Mouse (Mus musculus): ENCODE measurements around the gene Tex52. TPM values are rescaled to one million over a fixed set of nuclear protein-coding genes. Genes with fewer than 3 reads are reported as not detected.

Gene Tex52
- polyA plus RNA-seq (2015; fragmentation: Illumina TruSeq; extraction: RNeasy Lipid Tissue Mini Kit (QIAGEN cat#74804); ENCODE audit: insufficient read depth, low read depth, low replicate concordance), result not detected

DNA sequence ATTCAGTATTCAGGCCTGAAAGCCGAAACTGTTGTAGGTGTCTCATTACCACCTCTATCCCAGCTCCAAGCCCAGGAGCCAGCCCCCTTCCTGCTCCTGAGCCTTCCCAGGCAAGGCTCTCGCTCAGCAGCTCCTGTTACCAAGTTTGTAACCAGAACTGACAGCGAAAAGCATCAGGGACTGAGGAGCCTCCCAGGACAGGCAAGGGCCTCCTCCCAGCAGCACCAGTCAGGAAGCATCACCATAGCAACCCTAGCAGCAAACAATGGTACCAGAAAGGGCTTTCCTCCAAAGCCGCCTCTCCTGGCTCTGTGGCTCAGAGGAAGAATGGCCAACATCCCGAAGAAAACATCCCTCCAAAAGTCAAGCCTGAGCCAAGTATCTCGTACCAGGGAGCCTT is at the start of gene Tex52, which contains the start of gene Gm44596:
TSS of gene Tex52 (plus strand) at position 265 of the 400 bp plus-strand sequence.
TSS of gene Gm44596 (plus strand) at position 312 of the 400 bp plus-strand sequence.

DNA sequence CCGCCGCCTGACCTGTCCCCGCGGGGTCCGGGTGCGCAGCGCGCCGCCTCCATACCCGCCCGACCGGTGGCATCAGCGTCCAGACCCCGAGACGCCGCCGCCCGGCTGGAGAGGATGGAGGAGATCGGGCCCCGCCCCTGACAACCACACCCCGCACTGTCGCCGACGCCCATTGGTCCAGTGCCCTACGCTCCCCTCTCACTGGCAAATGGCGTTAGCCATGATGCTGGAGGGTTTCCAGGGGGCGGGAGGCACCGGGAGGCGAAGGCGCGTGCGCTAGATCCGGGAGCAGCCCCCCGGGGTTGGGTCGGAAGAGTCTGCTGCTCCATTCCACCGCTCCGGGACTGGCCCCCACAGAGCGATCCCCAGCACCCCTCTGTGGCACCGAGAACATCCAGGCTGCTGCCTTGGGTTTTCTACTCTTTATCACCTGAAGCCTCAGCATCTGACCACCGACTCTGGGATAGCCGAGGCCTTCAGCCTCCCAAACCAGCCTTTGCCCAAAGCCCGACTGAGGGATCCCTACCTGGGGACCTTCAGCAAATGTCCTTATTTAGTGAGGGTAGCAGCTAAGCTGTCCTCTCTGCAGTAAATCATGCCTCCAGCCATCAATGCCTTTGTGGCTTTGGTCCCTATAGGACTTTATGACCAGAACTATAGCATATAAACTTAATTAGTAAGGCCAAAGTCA is 19.4 kb upstream of the Tex52 start, which contains the start of gene Tulp3:
TSS of gene Tulp3 (minus strand) at position 126 of the 691 bp plus-strand sequence.

DNA sequence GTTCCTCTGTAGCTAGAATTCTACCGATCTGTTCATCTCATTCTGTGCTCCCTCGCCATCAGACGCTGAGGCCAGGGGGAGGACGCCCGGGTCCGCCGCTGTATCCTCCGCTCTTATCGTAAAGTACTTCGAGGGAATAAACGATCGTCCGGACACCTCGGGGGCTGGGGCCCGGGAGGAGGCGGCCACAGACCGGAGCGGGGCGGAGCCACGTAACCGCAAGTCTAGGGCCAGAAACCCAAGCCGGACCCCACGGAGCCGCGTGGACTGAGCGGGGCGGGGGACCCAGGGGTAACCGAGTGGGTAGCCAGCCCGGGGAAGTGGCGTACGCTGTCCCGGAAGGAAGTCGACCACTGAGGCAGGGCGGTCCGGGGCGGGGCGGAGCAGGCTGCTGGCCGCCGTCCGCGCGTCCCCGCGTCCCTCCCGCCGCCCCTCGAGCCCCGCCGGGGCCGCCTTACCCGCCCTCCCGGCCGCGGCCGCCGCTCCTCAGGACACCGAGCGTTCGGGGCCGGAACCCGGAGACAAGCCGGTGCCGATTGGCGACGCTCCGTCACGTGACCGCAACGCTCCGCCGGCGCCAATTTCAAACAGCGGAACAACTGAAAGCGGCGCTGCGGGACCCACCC is 12.8 kb upstream of the Tex52 start, which contains the start of the genes Rhno1 and Foxm1:
TSS of gene Rhno1 (minus strand) at position 531 of the 626 bp plus-strand sequence.
TSS of gene Foxm1 (plus strand) at position 587 of the 626 bp plus-strand sequence.

DNA sequence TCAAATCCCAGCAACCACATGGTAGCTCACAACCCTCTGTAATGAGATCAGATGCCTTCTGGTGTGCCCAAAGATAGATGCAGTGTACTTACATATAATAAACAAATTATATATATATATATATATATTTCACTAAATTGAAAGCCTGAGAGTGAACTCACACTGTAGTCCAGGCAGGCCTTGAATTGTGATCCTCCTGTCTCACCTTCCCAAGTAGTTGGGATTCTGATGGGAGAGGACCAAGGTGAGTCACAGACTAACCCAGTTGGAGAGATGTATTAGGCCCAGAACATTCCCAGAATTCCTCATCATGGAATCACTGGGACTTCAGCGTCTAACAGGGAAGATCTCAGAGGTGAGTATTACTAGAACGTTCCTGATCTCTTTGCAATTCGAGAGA is 23.7 kb downstream of the Tex52 start, which contains the start of gene Nrip2:
TSS of gene Nrip2 (plus strand) at position 301 of the 400 bp plus-strand sequence.

DNA sequence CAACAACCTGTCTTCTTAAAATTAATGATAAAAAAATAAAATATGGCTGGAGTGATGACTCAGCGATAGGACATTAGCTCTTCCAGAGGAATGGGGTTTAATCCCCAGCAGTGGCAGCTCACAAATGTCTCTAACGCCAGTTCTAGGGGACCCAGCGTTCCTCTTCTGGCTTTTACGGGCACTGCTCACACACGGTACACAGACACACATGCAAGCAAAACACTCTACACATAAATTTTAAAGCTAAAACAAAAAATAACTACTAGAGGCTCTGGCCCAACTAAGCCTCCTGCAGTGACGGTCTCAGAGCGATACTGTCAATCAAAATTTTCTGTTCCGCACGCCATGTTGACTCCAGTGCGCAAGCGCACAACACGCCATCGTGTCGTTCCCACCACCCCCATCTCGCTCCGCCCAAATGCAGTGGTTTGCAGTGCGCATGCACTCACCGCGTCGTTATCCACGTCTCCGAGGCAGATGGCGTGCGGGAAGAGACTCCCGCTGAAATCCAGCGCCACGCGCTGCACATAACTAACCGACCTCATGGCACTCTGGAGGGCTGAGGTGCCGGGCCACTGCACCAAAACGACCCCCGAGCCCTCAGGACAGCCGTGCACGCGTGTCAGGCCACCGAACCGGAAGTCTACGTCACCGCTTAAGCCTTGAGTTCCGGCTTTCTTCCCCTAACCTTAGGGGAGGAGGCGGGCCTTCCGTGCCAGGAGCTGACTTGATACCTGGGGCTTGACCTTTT is 49.2 kb downstream of the Tex52 start, which contains the start of gene Itfg2:
TSS of gene Itfg2 (minus strand) at position 663 of the 751 bp plus-strand sequence.

Other genes with a start within 250 kb of the Tex52 start
- gene Tspan9, start 231.9 kb upstream of the Tex52 start, polyA plus RNA-seq (2015; fragmentation: Illumina TruSeq; extraction: RNeasy Lipid Tissue Mini Kit (QIAGEN cat#74804); ENCODE audit: insufficient read depth, low read depth, low replicate concordance), result 14.3 TPM
- gene Tead4, start 74.6 kb upstream of the Tex52 start, polyA plus RNA-seq (2015; fragmentation: Illumina TruSeq; extraction: RNeasy Lipid Tissue Mini Kit (QIAGEN cat#74804); ENCODE audit: insufficient read depth, low read depth, low replicate concordance), result 2.6 TPM
- gene Tulp3, start 19.6 kb upstream of the Tex52 start, polyA plus RNA-seq (2015; fragmentation: Illumina TruSeq; extraction: RNeasy Lipid Tissue Mini Kit (QIAGEN cat#74804); ENCODE audit: insufficient read depth, low read depth, low replicate concordance), result 3.4 TPM
- gene Rhno1, start 12.5 kb upstream of the Tex52 start, polyA plus RNA-seq (2015; fragmentation: Illumina TruSeq; extraction: RNeasy Lipid Tissue Mini Kit (QIAGEN cat#74804); ENCODE audit: insufficient read depth, low read depth, low replicate concordance), result 9.0 TPM
- gene Foxm1, start 12.5 kb upstream of the Tex52 start, polyA plus RNA-seq (2015; fragmentation: Illumina TruSeq; extraction: RNeasy Lipid Tissue Mini Kit (QIAGEN cat#74804); ENCODE audit: insufficient read depth, low read depth, low replicate concordance), result 0.33 TPM
- gene Gm44596, start within 50 bp of the Tex52 start, polyA plus RNA-seq (2015; fragmentation: Illumina TruSeq; extraction: RNeasy Lipid Tissue Mini Kit (QIAGEN cat#74804); ENCODE audit: insufficient read depth, low read depth, low replicate concordance), result not detected
- gene Nrip2, start 23.8 kb downstream of the Tex52 start, polyA plus RNA-seq (2015; fragmentation: Illumina TruSeq; extraction: RNeasy Lipid Tissue Mini Kit (QIAGEN cat#74804); ENCODE audit: insufficient read depth, low read depth, low replicate concordance), result 2.7 TPM
- gene Itfg2, start 49.5 kb downstream of the Tex52 start, polyA plus RNA-seq (2015; fragmentation: Illumina TruSeq; extraction: RNeasy Lipid Tissue Mini Kit (QIAGEN cat#74804); ENCODE audit: insufficient read depth, low read depth, low replicate concordance), result 9.5 TPM
- 35.0 TPM for gene Fkbp4, start 63.2 kb downstream of the Tex52 start, polyA plus RNA-seq (2015; fragmentation: Illumina TruSeq; extraction: RNeasy Lipid Tissue Mini Kit (QIAGEN cat#74804); ENCODE audit: insufficient read depth, low read depth, low replicate concordance)
- not detected for gene Pzp, start 151.3 kb downstream of the Tex52 start, polyA plus RNA-seq (2015; fragmentation: Illumina TruSeq; extraction: RNeasy Lipid Tissue Mini Kit (QIAGEN cat#74804); ENCODE audit: insufficient read depth, low read depth, low replicate concordance)
- gene A2ml1, start 206.2 kb downstream of the Tex52 start, polyA plus RNA-seq (2015; fragmentation: Illumina TruSeq; extraction: RNeasy Lipid Tissue Mini Kit (QIAGEN cat#74804); ENCODE audit: insufficient read depth, low read depth, low replicate concordance), result 2.3 TPM
- gene Klrb1a, start 248.1 kb downstream of the Tex52 start, polyA plus RNA-seq (2015; fragmentation: Illumina TruSeq; extraction: RNeasy Lipid Tissue Mini Kit (QIAGEN cat#74804); ENCODE audit: insufficient read depth, low read depth, low replicate concordance), result not detected

Measured in pancreas, adult 10 weeks (tissue).